Mouse (Mus musculus): Measurements from ENCODE around the gene Abhd8. TPM values are rescaled to one million over a fixed set of nuclear protein-coding genes. Genes with fewer than 3 reads are reported as not detected.

Abhd8 gene
- polyA plus RNA-seq, 1 experiment from 2014 or later, result 75.1 TPM

DNA sequence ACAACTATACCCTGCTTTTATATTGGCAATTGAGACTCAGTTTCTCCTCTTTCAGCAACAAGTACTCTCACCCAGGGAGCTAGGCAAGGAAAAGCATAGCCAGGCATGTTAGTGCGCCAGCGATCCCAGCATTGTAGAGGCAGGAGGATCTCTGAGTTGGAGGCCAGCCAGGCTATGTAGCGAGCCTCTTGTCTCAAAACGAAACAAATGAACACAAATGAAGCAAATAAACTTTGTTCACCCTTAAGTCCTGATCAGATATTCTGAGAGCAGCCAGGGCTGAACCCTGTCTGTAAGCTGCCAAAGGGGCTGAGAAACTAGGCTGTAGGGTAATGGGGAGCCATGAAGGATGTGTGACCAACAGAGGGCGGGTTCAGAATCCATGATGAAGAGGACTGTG is 32.4 kb upstream of the Abhd8 start:
- peak overlapping the region; percentile 72 for H3K27ac ChIP-seq
- H3K4me1 ChIP-seq, result peaks cover 51% of the 10 kb centered on the region
- no peak for DNase-seq (ENCODE audit: low spot score)
- no peaks in the 10 kb centered on the region for H3K27me3 ChIP-seq (ENCODE audit: low read depth, poor library complexity, severe bottlenecking)
- H3K9me3 ChIP-seq (replicated peaks), result no peaks in the 10 kb centered on the region
- H3K4me3 ChIP-seq, result no peak overlapping the region
- H3K36me3 ChIP-seq, result peaks cover 39% of the 10 kb centered on the region
- 96% methylated on average over 5 of the region's 5 CpGs for WGBS

DNA sequence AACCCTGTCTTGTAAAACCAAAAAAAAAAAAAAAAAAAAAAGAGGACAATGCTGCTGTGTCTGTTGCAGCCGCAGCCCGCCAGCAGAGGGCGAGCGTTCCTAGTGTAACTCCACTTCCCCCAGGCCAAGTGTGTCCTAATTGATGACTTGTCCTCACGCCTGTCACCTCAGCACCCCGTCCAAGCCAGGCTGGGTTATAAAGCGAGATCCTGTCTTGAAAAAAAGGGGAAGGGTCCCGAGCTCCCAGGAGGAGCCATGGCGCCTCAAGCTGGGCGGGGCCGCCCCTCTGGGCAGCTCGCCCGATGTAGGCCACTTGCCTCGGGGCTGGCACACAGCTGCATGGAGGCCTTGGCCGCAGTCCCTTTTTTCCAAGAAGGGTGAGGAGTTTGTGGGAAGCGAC is 31.6 kb upstream of the Abhd8 start:
- WGBS, result 24% methylated on average over 16 of the region's 16 CpGs
- H3K4me1 ChIP-seq, result peaks cover 54% of the 10 kb centered on the region
- peak overlapping the region; percentile 53; the same call in 1 of the 2 replicates for H3K27ac ChIP-seq
- peak; percentile 91 for DNase-seq (ENCODE audit: low spot score)
- H3K36me3 ChIP-seq, result peaks cover 47% of the 10 kb centered on the region
- H3K9me3 ChIP-seq (replicated peaks), result no peaks in the 10 kb centered on the region
- 0 out of 2 replicates have a peak overlapping the region, but pooled peaks have one; percentile 16 for H3K4me3 ChIP-seq
- H3K27me3 ChIP-seq (ENCODE audit: low read depth, poor library complexity, severe bottlenecking), result no peaks in the 10 kb centered on the region

DNA sequence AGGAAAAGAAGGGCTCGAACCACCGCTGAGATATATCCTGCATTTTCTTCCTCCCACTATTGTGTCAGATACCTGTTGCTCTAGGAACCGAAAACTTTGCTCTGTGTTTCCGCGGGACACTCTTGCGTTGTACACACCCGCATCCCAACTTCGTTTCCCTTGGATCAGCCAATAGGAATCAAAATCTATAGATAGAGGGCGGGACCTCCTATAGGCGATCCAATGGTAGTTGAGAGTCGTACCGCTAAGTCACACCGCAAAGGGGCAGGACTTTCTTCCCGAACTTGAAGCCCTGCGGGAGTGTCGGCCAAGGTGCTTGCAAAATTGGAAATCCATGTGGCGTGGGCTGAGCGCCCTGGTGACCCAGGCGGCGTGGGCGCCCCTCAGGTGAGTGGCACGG is 25.0 kb upstream of the Abhd8 start:
- Histone ChIP-seq H3K4me3 (peak overlapping the region; percentile 78), H3K27ac (peak overlapping the region; percentile 93), H3K27me3 (ENCODE audit: low read depth, poor library complexity, severe bottlenecking) (no peaks in the 10 kb centered on the region), H3K4me1 (peaks cover 47% of the 10 kb centered on the region), H3K36me3 (peaks cover 50% of the 10 kb centered on the region), H3K9me3 (replicated peaks) (no peaks in the 10 kb centered on the region)
- peak; percentile 90 for DNase-seq (ENCODE audit: low spot score)
- 0% methylated on average over 22 of the region's 22 CpGs for WGBS

DNA sequence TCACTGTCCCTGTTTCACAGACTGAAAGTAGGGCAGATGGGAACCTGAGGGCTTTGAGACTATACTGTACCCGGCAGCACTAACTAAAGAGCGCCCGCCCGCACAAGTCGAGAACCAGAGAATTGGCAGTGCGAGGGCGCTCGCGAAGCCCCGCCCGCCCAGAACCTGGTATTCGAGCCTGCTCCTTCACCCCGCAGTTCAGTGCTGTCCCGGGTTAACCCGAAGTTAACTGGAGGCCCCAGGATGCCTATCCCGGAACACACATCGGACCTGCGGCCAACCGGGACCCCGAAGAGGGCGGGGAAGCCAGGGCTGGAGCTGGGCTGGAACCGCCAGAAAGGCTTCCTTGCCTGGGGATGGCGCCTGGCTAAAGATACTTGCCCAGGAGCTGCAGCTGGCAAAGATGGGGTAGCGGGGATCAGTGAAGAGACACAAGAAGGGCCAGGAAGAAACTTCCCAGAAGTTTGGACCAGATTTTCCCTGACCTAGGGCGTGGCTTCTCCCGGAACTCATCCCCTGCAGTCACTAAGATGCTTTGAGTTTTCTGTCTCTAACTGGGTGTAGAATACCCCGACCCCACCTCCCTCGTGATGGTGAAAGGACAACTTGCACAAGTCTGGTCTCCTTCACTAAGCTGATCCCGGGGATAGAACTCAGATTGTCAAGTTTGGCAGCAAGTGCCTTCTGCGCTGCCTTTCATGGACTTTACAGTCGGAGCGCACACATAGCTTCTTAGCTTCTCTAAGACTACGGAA is 24.4 kb upstream of the Abhd8 start, which contains the start of gene Gtpbp3:
Gene Gtpbp3 (plus strand): TSS at position 413 of the 755 bp plus-strand sequence.
- Histone ChIP-seq H3K36me3 (peaks cover 52% of the 10 kb centered on the region), H3K4me1 (peaks cover 47% of the 10 kb centered on the region)

DNA sequence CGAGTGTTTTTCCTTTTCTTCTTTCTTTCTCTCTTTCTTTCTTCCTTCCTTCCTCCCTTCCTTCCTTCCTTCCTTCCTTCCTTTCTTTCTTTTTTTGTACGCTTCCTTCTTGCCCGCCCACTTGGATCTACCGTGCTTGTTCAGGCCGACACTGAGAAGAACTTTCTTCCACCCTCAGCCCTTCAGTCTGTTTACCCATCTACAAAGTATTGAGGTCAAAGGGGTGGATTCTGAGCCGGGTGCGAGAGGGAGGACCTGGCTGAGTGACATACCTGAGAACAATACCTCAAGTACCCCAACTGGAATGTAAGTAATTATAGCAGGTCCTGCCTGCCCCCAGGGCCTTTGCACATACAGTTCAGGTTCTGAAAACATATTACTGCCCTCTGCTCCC is 22.7 kb upstream of the Abhd8 start:
- H3K36me3 ChIP-seq, result peaks cover 52% of the 10 kb centered on the region
- peaks cover 13% of the 10 kb centered on the region for H3K27me3 ChIP-seq (ENCODE audit: low read depth, poor library complexity, severe bottlenecking)
- H3K9me3 ChIP-seq (replicated peaks), result no peaks in the 10 kb centered on the region
- no peak for DNase-seq (ENCODE audit: low spot score)
- WGBS, result 27% methylated on average over 7 of the region's 7 CpGs
- H3K27ac ChIP-seq, result peak overlapping the region; percentile 97
- peak overlapping the region; percentile 90 for H3K4me3 ChIP-seq
- peaks cover 52% of the 10 kb centered on the region for H3K4me1 ChIP-seq

More for the DNA sequence above, 24.4 kb upstream of the Abhd8 start, which contains the start of gene Gtpbp3:
- no peaks in the 10 kb centered on the region for H3K9me3 ChIP-seq (replicated peaks)
- peak; percentile 84 for DNase-seq (ENCODE audit: low spot score)
- WGBS, result under 1% methylated on average over 33 of the region's 33 CpGs
- peak within 1 kb of the TSS; percentile 78 for H3K4me3 ChIP-seq
- no peaks in the 10 kb centered on the region for H3K27me3 ChIP-seq (ENCODE audit: low read depth, poor library complexity, severe bottlenecking)
- peak within 1 kb of the TSS; percentile 93 for H3K27ac ChIP-seq

DNA sequence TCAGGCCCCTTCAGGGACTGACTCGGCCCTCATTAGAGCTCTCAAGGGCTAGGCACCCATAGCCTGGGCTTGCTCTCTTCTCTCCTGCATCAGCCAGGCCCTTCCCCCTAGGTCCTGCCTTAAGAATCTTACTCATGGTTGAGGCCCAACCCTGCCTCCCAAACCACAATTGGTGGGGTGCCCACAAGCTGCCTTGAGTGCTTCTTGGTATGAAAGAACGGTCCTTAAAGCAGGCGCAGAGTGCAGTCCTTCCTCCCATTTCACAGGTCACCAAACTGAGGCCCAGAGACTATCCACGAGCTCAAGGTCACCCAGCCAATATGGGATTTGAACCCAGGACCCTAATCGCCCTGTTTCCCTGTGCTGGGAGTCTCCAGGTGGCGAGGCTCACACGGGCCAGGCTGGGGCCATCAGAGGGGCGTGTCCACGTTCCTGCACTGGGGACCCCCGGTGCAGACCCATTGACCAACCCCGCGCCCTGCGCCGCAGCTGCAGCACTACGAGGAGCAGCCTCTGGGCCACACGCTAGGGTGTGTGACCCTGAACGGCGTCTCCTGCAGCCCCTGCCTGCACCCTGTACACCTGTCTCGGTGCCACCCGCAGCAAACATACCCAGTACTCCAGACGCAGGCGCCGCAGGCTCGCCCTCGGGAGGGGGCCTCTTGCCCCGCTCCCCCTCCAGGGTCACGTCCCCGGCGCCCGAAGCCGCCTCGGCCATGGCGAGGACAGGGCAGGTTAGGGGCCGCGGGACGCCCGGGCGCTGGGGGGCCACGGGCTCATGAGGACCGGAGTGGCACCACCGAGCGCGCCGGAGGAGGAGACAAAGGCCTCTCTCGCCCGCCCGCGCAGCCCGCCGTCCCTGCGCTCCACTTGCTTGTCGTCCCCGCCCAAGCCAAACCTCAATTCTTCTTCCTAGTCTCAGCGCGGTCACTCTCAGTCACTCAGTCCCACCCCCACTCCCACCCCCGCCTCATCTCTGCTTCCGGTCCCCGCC is 22.0 kb upstream of the Abhd8 start, which contains the start of gene Ano8:
Gene Ano8 (minus strand): TSS at position 822 of the 994 bp plus-strand sequence.
- Histone ChIP-seq H3K27ac (peak within 1 kb of the TSS; percentile 97), H3K4me3 (peak within 1 kb of the TSS; percentile 90), H3K27me3 (ENCODE audit: low read depth, poor library complexity, severe bottlenecking) (peaks cover 20% of the 10 kb centered on the region), H3K4me1 (peaks cover 59% of the 10 kb centered on the region), H3K36me3 (peaks cover 52% of the 10 kb centered on the region), H3K9me3 (replicated peaks) (no peaks in the 10 kb centered on the region)
- peak; percentile 90 for DNase-seq (ENCODE audit: low spot score)
- WGBS, result 6% methylated on average over 57 of the region's 58 CpGs

DNA sequence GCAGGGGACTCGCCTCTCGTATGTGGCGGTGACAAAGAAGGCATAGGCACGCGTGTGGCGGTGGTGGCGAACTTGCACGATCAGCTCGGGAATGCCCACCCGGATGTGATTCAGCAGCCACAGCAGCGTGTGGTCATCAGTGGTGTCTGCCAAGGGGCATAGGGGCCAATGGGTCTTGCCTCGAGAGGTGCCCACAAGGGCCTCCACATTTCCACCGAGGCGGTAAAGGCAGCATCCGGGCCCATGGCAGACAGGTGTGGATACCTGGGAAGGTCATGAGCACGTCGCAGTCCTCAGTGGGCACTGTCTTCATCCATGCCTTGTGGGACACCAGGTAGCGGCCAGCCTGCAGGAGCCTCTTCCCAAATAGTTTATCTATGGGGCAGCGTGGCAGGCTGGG is 21.3 kb upstream of the Abhd8 start:
- WGBS, result 94% methylated on average over 19 of the region's 19 CpGs
- H3K27me3 ChIP-seq (ENCODE audit: low read depth, poor library complexity, severe bottlenecking), result peaks cover 23% of the 10 kb centered on the region
- H3K27ac ChIP-seq, result 0 out of 2 replicates have a peak overlapping the region, but pooled peaks have one; percentile 97
- H3K9me3 ChIP-seq (replicated peaks), result no peaks in the 10 kb centered on the region
- H3K4me3 ChIP-seq, result peak overlapping the region; percentile 90
- no peak for DNase-seq (ENCODE audit: low spot score)
- peaks cover 52% of the 10 kb centered on the region for H3K36me3 ChIP-seq
- peaks cover 53% of the 10 kb centered on the region for H3K4me1 ChIP-seq

DNA sequence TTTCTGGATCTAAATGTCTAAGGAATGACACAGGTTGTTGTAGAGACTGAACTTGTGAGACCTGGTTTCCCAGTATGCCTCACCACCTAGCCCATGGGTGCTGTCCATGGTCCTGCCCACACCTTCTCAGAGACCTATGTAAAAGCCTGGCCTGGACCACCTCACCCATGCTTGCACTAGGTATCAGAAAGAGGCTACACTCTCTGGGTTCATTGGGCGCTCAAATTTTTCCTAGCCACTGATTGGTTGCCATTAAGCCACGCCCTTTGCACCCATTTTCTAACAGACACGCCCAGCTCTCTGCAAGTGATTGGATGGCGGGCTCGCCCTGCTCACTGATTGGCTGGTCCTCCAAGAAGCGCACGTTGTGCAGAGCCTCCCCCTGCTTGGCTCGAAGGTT is 20.5 kb upstream of the Abhd8 start:
- peaks cover 58% of the 10 kb centered on the region for H3K36me3 ChIP-seq
- H3K4me1 ChIP-seq, result peaks cover 45% of the 10 kb centered on the region
- H3K4me3 ChIP-seq, result peak overlapping the region; percentile 90; the same call in 1 of the 2 replicates
- 42% methylated on average over 8 of the region's 8 CpGs for WGBS
- H3K27me3 ChIP-seq (ENCODE audit: low read depth, poor library complexity, severe bottlenecking), result peaks cover 24% of the 10 kb centered on the region
- no peaks in the 10 kb centered on the region for H3K9me3 ChIP-seq (replicated peaks)
- DNase-seq (ENCODE audit: low spot score), result peak; percentile 80
- no peak overlapping the region for H3K27ac ChIP-seq

DNA sequence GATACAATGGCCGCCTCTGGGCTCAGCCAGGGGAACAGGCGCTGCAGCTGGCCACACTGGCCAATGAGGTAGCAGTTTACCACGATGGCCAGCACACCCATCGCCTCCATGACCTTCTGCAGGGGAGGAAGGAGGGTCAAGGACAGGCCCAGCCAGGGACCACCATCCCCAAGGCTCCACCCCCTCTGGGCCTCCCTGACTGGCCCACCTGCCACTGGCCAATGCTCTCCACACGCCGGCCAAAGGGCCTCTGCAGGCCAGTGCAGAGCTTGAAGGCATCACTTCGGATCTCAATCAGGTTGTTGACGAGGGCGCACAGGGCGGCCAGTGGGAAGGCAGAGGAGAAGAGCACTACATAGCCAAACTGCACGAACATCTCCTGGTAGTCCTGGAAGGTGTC is 15.5 kb upstream of the Abhd8 start:
- 88% methylated on average over 11 of the region's 11 CpGs for WGBS
- Histone ChIP-seq H3K27ac (no peak overlapping the region), H3K4me1 (peaks cover 38% of the 10 kb centered on the region), H3K9me3 (replicated peaks) (no peaks in the 10 kb centered on the region), H3K27me3 (ENCODE audit: low read depth, poor library complexity, severe bottlenecking) (peaks cover 35% of the 10 kb centered on the region), H3K4me3 (no peak overlapping the region; the same call in 1 of the 2 replicates), H3K36me3 (peaks cover 72% of the 10 kb centered on the region)
- DNase-seq (ENCODE audit: low spot score), result no peak

DNA sequence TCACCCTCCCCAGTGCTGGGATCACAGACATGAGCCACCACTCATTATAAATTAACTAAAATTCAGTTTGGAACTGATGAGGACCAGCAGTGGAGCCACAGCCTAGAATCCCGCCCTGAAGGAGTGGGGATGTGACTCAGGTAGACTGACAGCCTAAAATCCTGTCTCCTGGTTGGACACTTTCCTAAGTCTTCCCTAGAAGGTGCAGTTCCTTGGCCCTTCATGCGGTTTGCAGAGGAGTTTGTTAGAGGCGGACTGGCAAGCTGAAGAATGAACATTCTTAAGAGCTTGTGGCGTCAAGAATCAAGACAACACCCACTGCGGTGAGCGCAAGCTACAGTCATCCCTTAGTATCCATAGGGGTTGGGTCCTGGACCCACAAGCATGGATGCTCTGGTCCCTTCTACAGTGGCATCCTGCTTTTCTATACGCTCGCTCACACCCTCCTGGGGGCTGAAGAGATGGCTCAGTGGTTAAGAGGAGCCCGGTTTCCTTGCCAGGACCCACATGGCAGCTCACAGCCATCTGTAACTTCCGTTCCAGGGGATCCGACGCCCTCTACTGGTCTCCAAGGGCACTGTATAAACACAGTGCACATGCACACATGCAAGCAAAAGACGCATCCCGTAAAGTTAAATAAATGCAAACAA is 13.9 kb upstream of the Abhd8 start:
- peaks cover 34% of the 10 kb centered on the region for H3K27me3 ChIP-seq (ENCODE audit: low read depth, poor library complexity, severe bottlenecking)
- peak overlapping the region; percentile 72 for H3K4me3 ChIP-seq
- peaks cover 72% of the 10 kb centered on the region for H3K36me3 ChIP-seq
- no peaks in the 10 kb centered on the region for H3K9me3 ChIP-seq (replicated peaks)
- peaks cover 37% of the 10 kb centered on the region for H3K4me1 ChIP-seq
- peak overlapping the region; percentile 88; the same call in 1 of the 2 replicates for H3K27ac ChIP-seq
- peak; percentile 59 for DNase-seq (ENCODE audit: low spot score)
- 34% methylated on average over 14 of the region's 14 CpGs for WGBS

DNA sequence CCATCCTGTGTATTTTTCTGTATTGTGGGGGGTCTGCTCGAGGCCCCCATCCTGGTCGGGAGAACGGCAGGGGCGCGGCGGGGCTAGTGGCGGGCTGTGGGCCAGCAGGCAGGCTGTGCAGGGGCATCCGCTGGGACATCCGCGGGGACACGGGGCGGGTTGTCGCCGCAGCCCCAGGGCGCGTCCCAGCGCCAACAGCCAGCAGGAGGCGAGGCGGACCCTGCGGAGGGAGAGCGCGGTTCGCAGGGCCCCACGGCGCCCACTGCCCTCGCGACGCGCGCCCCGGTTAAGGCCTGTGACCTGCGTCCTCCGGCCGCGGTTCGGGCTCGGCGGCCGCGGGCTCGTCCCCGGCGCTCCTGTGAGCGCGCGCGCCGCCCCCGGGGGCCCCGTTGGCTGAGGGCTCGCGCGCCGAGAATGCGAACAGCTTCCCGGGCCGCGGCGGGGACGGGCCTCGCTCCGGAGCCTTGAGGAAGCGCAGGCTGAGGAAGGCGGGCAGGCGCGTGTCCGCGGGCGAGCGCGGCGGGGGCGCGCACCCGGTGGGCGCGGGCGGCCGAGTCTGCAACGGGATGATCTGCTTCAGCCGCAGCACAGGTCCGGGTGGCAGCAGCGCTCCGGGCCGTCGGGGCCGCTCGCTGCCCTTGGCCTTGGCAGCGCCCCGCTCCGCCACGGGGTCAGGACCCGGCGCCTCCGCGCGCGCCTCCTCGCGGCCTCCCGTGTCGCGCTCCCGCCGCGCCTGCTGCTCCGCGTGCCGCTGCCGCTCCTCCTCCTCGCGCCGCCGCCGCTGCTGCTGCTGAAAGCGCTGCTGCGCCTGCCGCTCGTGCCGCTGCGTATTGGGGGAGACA is 12.9 kb upstream of the Abhd8 start:
- H3K27ac ChIP-seq, result peak overlapping the region; percentile 88
- peak; percentile 84 for DNase-seq (ENCODE audit: low spot score)
- H3K9me3 ChIP-seq (replicated peaks), result no peaks in the 10 kb centered on the region
- H3K27me3 ChIP-seq (ENCODE audit: low read depth, poor library complexity, severe bottlenecking), result peaks cover 24% of the 10 kb centered on the region
- H3K36me3 ChIP-seq, result peaks cover 72% of the 10 kb centered on the region
- H3K4me1 ChIP-seq, result peaks cover 34% of the 10 kb centered on the region
- peak overlapping the region; percentile 72 for H3K4me3 ChIP-seq
- whole genome bisulfite sequencing, result 3% methylated on average over 120 of the region's 121 CpGs
